Mouse (Mus musculus) gastrocnemius, postnatal 10 days (tissue): ENCODE data around the gene Aplp1. TPM values are rescaled to one million over a fixed set of nuclear protein-coding genes. Genes with fewer than 3 reads are reported as not detected.

Experiments
- DNase-seq: peaks from one replicate; pipeline ENCODE4 v3.0.0; 2021; ENCODE audit warnings: mixed read lengths
- total RNA-seq, 2 experiments: library from RNA; stranded (reverse); gene quantifications; 2 replicates each; pipeline ENCODE4 v1.2.3; 2021

Aplp1 gene
- total RNA-seq, 2 experiments from 2014 or later: 3.3 to 4.4 TPM

DNA sequence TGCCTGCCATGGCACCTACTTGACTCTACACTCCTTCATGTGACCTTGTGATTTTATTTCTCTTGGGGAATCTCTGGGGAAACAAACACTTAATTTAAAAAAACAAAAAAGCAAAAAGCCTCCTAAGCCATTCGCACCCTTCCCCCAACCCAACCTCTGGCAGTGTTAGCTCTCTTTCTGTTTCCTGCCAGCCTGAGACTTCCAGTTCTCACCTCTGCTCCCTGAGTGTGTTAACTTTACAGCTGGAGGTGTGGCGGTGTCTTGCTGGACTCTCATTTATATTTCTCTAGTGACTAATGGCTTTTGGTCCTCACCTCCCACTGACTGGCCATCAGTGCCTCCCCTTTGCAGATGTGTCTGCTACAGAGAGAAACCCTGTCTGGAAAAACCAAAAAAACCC, 35.5 kb downstream of the Aplp1 start:
- no peak for DNase-seq

DNA sequence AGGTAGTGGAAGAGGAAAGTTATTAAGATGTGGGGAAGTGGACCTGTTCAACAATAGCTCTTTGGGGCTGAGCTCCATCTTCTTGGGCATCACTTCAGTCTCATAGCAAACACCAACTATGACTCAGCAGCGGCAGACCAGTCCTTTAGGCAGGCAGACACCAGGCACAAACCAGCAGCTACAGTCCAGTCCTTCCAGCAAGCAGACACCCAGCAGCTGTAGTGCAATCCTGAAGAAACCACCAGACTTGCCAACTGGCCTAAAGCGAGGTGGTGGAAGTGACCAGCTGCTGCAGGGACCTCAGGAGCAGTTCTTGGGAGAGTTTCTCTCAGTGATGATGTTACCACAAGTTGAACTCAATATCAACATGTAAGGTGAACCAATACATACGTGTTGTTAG, 36.7 kb downstream of the Aplp1 start:
- DNase-seq: no peak

DNA sequence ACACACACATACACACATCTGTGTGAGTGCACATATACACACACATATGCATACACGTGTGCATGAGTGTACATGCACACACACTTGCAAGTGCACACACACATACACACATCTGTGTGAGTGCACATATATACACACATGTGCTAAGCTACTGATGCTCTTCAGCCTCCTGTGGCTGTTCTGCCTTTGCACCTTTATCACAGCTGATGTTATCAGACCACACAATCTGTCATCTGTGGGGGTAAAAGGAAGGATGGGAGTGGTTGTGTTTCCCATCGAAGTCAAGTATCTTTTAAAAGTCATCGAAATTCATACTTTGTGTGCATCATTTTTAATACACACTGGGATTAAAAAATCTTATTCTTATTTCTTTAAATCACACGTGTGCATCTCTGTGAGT, 43.0 kb downstream of the Aplp1 start:
- no peak for DNase-seq

DNA sequence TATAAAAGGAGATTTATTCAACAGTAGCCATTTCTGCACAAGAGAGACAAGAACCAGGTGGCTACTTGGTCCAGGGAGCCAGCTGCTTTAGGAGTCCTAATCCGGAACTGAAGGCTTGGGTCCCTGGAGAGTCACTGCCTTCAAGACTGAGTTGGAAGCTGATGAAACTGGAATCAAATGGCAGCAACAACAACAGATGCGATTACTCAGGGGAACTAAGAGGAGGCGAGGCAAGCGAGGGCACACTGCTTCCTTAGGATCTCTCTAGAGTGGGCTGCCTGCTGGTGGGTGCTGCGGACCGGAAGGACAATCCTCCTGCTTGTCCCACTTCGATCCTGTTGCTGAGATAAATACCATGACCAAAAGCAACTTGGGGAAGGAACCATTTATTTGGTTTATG, 45.7 kb downstream of the Aplp1 start:
- no peak for DNase-seq

DNA sequence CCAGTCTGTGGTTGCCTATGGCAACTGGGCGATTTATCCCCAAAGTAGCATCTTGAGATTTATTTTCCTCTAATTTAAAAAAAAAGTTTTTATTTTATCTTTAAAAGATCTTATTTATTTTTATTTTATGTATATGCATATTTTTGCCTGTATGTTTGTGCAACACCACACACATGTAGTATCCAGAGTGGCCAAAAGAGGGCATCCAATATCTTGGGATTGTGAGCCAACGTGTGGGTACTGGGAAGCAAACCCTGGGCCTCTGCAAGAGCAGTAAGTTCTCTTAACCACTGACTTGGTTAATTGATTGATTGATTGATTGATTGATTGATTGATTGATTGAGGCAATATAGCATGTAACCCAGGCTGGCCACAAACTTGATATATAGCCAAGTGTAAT, 50.5 kb downstream of the Aplp1 start:
- DNase-seq: no peak

DNA sequence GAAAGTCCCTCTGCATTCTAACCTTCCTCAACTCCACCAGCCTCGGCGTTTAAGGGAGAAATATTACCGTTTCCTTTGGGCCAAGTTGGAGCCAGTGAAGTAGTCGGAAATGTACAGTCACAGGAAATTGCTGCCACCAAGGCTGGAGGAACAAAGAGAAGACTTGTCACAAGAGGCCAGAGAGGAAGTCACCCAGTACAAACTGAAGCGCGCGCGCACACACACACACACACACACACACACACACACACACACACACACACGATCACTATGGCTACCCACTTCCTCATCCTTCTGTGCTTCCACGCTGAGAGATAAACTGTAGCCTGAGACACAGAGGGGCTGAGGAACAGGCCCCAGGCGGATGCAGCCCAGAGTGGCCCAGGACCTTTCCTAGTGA, 51.0 kb downstream of the Aplp1 start:
- DNase-seq: no peak

DNA sequence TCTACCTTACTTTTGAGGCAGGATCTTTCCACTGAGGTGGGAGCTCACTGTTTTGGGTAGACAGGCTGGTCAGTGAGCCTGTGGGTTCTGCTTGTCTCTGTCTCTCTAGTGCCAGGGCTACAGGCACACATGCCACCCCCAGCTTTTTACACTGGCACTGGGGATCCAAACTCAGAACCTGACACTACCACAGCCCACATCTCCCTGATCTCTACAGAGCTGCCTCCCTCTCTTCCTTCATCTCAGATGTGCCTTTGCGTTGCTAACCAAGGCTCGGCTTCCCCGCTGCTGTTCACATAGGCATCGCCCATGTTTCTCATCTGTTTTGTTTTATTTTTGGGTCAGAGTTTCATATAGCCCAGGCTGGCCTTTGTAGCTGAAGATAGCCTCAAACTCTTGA, 51.7 kb downstream of the Aplp1 start:
- DNase-seq: no peak

DNA sequence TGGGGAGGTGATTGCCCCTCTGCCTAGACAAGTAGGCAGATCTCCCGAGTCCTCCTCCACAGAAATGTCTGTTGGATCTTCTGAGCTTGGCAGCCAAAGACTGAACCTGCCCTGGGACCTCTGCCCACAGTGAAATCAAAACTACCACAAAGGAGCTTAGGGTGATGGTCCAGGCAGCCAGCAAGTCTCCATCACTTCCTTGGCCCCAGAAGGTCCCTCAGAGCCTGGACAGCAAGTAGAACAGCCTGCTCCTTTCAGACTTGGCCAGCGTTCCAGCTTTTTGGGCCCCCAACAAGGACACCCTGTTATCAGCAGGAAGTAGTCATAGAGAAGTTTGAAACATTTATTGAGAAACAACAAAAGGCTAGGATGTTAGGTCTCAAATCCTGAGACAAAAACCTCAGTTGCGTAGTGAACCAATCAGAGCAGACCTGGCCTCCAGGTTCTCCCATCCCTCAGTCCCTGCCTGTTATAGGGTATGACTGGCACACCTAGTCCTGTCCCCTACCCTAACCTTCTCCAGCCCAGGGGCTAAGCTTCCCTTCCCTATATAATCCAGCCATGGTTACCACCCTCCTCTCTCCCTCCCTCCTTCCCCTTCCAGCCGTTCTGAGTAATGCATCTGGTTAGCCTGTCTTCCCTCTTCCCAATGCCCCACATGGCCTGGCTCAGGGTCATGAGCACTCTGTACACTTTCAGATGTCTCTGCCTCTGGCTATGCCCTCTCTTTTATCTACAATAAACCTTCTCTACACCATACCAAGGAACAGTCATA, 52.4 kb downstream of the Aplp1 start:
- DNase-seq: no peak

Other genes starting within 250 kb of the Aplp1 start
- 100 to 1,000 TPM; 314 to 330 TPM for gene Capns1, start 246.7 kb downstream of the Aplp1 start, total RNA-seq
- gene Polr2i, start 213.6 kb downstream of the Aplp1 start, total RNA-seq: 10 to 100 TPM; 71.9 to 80.7 TPM
- gene Tbcb, start 213.3 kb downstream of the Aplp1 start, total RNA-seq: 10 to 100 TPM; 42.8 to 47.0 TPM
- gene Ovol3, start 209.8 kb downstream of the Aplp1 start, total RNA-seq: under 1 TPM in 1 of 2 experiments, not detected in 1; 0.77 TPM
- under 1 TPM; 0.32 to 0.38 TPM for gene Thap8, start 165.4 kb downstream of the Aplp1 start, total RNA-seq
- 1 to 10 TPM; 4.9 to 5.9 TPM for gene Wdr62, start 165.1 kb downstream of the Aplp1 start, total RNA-seq
- gene Clip3, start 153.8 kb downstream of the Aplp1 start, total RNA-seq: 10 to 100 TPM; 22.2 to 26.5 TPM
- 10 to 100 TPM; 18.3 to 18.6 TPM for gene Alkbh6, start 136.8 kb downstream of the Aplp1 start, total RNA-seq
- 1 to 10 TPM; 1.8 TPM for gene Syne4, start 130.7 kb downstream of the Aplp1 start, total RNA-seq
- 1 to 10 TPM; 1.0 to 1.2 TPM for gene E130208F15Rik, start 123.8 kb downstream of the Aplp1 start, total RNA-seq
- gene Sdhaf1, start 121.6 kb downstream of the Aplp1 start, total RNA-seq: 10 to 100 TPM; 10.3 to 11.5 TPM
- gene Lrfn3, start 82.8 kb downstream of the Aplp1 start, total RNA-seq: 1 to 10 TPM; 1.6 to 3.1 TPM
- 10 to 100 TPM; 11.9 to 22.2 TPM for gene Tyrobp, start 31.8 kb downstream of the Aplp1 start, total RNA-seq
- gene Hcst, start 25.7 kb downstream of the Aplp1 start, total RNA-seq: under 1 TPM; 0.66 to 0.72 TPM
- under 1 TPM; 0.14 to 0.45 TPM for gene Nfkbid, start 23.8 kb downstream of the Aplp1 start, total RNA-seq
- gene Kirrel2, start 12.2 kb upstream of the Aplp1 start, total RNA-seq: not detected
- not detected for gene Nphs1, start 12.8 kb upstream of the Aplp1 start, total RNA-seq
- not detected for gene Prodh2, start 48.1 kb upstream of the Aplp1 start, total RNA-seq
- 1 to 10 TPM; 3.2 to 4.8 TPM for gene Arhgap33, start 89.5 kb upstream of the Aplp1 start, total RNA-seq
- 100 to 1,000 TPM; 304 to 323 TPM for gene Hspb6, start 106.6 kb upstream of the Aplp1 start, total RNA-seq
- 1 to 10 TPM; 3.8 to 6.2 TPM for gene Proser3, start 106.8 kb upstream of the Aplp1 start, total RNA-seq
- gene Lin37, start 114.3 kb upstream of the Aplp1 start, total RNA-seq: 10 to 100 TPM; 11.0 to 16.3 TPM
- 10 to 100 TPM; 56.3 to 57.5 TPM for gene U2af1l4, start 117.8 kb upstream of the Aplp1 start, total RNA-seq
- gene Gm49396, start 117.8 kb upstream of the Aplp1 start, total RNA-seq: 1 to 10 TPM; 1.5 to 2.3 TPM
- gene Psenen, start 118.1 kb upstream of the Aplp1 start, total RNA-seq: 100 to 1,000 TPM in 1 of 2 experiments, 10 to 100 TPM in 1; 93.7 to 104 TPM
- 1 to 10 TPM; 1.4 to 2.3 TPM for gene Igflr1, start 119.9 kb upstream of the Aplp1 start, total RNA-seq
- gene Kmt2b, start 143.2 kb upstream of the Aplp1 start, total RNA-seq: 10 to 100 TPM; 21.4 to 26.8 TPM
- not detected for gene Zbtb32, start 153.4 kb upstream of the Aplp1 start, total RNA-seq
- under 1 TPM; 0.16 to 0.29 TPM for gene Upk1a, start 167.3 kb upstream of the Aplp1 start, total RNA-seq
- 1,000 to 10,000 TPM; 1,178 to 1,379 TPM for gene Cox6b1, start 180.6 kb upstream of the Aplp1 start, total RNA-seq
- not detected for gene Etv2, start 190.3 kb upstream of the Aplp1 start, total RNA-seq
- 10 to 100 TPM; 42.4 to 44.4 TPM for gene Rbm42, start 204.8 kb upstream of the Aplp1 start, total RNA-seq
- 1 to 10 TPM; 3.7 to 5.7 TPM for gene Haus5, start 219.5 kb upstream of the Aplp1 start, total RNA-seq
- gene Pmis2, start 226.1 kb upstream of the Aplp1 start, total RNA-seq: 1 to 10 TPM; 1.3 to 1.5 TPM